Mouse (Mus musculus) liver, postnatal 0 days (tissue): Measurements from ENCODE around the gene Agbl4. TPM values are rescaled to one million over a fixed set of nuclear protein-coding genes. Genes with fewer than 3 reads are reported as not detected.
A peak's percentile ranks its signal among the peaks of the same experiment; 100 is the strongest.

Experiments
- ATAC-seq: fragments of 200-750 bp; cut with Nextera tagmentation; 2 replicates; pipeline ENCODE4 v1.8.0; 2017; ENCODE audit warnings: mild to moderate bottlenecking, moderate library complexity
- DNase-seq: peaks from one replicate; pipeline ENCODE4 v3.0.0-alpha.2; 2016
- H3K27ac ChIP-seq: fragments of 300-500 bp; sonication (generic); 2 replicates; pipeline ENCODE4 v1.5.1; 2014; ENCODE audit warnings: antibody characterized with exemption, moderate library complexity, mild to moderate bottlenecking, low read depth
- H3K27me3 ChIP-seq: fragments of 300-500 bp; sonication (generic); 2 replicates; pipeline ENCODE4 v1.6.1; 2014; ENCODE audit warnings: low read length, control low read depth, mixed read lengths; ENCODE audit not compliant: insufficient read depth
- H3K36me3 ChIP-seq: fragments of 300-500 bp; sonication (generic); replicated peaks from 2 replicates; pipeline ENCODE4 v1.6.1; 2014; ENCODE audit warnings: mild to moderate bottlenecking, control low read depth, low read length, moderate library complexity, mixed read lengths; ENCODE audit not compliant: insufficient read depth
- H3K4me1 ChIP-seq: fragments of 300-500 bp; sonication (generic); 2 replicates; pipeline ENCODE4 v1.6.1; 2014; ENCODE audit warnings: antibody characterized with exemption, mild to moderate bottlenecking, control low read depth; ENCODE audit not compliant: insufficient read depth
- H3K4me2 ChIP-seq: fragments of 300-500 bp; sonication (generic); 2 replicates; pipeline ENCODE4 v1.6.1; 2014; ENCODE audit warnings: low read depth, mild to moderate bottlenecking, low read length, moderate library complexity, mixed read lengths
- H3K4me3 ChIP-seq: fragments of 300-500 bp; sonication (generic); 2 replicates; pipeline ENCODE4 v1.5.1; 2014; ENCODE audit warnings: low read depth, low read length
- H3K9ac ChIP-seq: fragments of 300-500 bp; sonication (generic); replicated peaks from 2 replicates; pipeline ENCODE4 v1.6.1; 2014; ENCODE audit warnings: mild to moderate bottlenecking, moderate library complexity
- H3K9me3 ChIP-seq: fragments of 300-500 bp; sonication (generic); 2 replicates; pipeline ENCODE4 v1.6.1; 2016; ENCODE audit warnings: mild to moderate bottlenecking, control low read depth, low read length, mixed read lengths
- CTCF ChIP-seq: sonication (generic); IDR thresholded peaks from 2 replicates; pipeline ENCODE4 v1.5.1; 2016; ENCODE audit warnings: antibody characterized with exemption, low read depth
- EP300 ChIP-seq: IDR thresholded peaks from 2 replicates; pipeline ENCODE4 v1.6.1; 2016; ENCODE audit warnings: antibody characterized with exemption, low read depth, mild to moderate bottlenecking
- WGBS: fragments of 180-500 bp; shearing (Covaris S2); extraction: QIAGEN DNeasy Blood & Tissue Kit; methylation state at CpG from one replicate; pipeline ENCODE4 v1.1.7; 2014; ENCODE audit not compliant: insufficient replicate concordance; 5-methylcytosine and 5-hydroxymethylcytosine counted together
- polyA plus RNA-seq: library from polyadenylated mRNA; unstranded; fragments of >200 nt; fragmentation: Nextera tagmentation; extraction: Ambion mirVana; gene quantifications from 2 replicates; pipeline ENCODE4 v1.2.1, GENCODE M21; 2015

Gene Agbl4
- not detected in 2 replicates for polyA plus RNA-seq

- ATAC-seq, result peak; percentile 59
- Histone ChIP-seq H3K4me3 (peak within 1 kb of the TSS; percentile 47), H3K9me3 (no peaks in the 10 kb centered on the region), H3K4me2 (peak within 1 kb of the TSS; percentile 70), H3K9ac (peak within 1 kb of the TSS; percentile 21; the same call in 1 of the 2 replicates), H3K27ac (no peak within 1 kb of the TSS), H3K4me1 (0 out of 2 replicates have a peak, but pooled peaks cover 6% of the 10 kb centered on the region), H3K36me3 (no peaks in the 10 kb centered on the region), H3K27me3 (no peaks in the 10 kb centered on the region)
- TF ChIP-seq EP300, result no peak
- no peak for TF ChIP-seq CTCF
- under 1% methylated on average over 27 of the region's 27 CpGs for WGBS
- DNase-seq, result peak; percentile 48
These were observed at the start of gene Agbl4 for GRCm38 (mm10) chr4:110397618-110398045. Gene Agbl4 (plus strand): TSS chr4:110397661.

DNA sequence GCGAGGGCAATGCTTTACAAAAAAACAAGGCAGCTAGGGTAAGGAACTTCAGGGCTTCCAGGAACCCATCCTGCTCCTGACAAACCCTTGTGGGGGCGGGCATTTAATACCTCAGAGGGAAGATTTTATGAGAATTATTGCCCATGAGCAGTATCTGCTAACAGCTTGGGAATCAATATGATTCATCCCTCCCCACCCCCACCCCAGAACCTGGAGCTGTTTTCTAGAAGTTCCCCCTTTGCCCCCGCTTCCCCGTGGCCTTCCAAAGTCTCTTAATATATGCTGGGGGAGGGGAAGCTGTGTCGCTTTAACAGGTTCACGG lies 46.6 kb upstream of the Agbl4 start:
- H3K4me1 ChIP-seq, result 0 out of 2 replicates have a peak, but pooled peaks cover 3% of the 10 kb centered on the region
- no peak overlapping the region for H3K27ac ChIP-seq
- TF ChIP-seq EP300 (no peak), CTCF (no peak)
- H3K4me3 ChIP-seq, result peak overlapping the region; percentile 53
- no peaks in the 10 kb centered on the region for H3K9me3 ChIP-seq
- 16% methylated on average over 6 of the region's 6 CpGs for WGBS
- H3K36me3 ChIP-seq, result no peaks in the 10 kb centered on the region
- DNase-seq, result no peak
- no peak overlapping the region for H3K9ac ChIP-seq
- peaks cover 17% of the 10 kb centered on the region; the same call in 1 of the 2 replicates for H3K27me3 ChIP-seq
- H3K4me2 ChIP-seq, result peak overlapping the region; percentile 83
- ATAC-seq, result no peak; the same call in 1 of the 2 replicates

DNA sequence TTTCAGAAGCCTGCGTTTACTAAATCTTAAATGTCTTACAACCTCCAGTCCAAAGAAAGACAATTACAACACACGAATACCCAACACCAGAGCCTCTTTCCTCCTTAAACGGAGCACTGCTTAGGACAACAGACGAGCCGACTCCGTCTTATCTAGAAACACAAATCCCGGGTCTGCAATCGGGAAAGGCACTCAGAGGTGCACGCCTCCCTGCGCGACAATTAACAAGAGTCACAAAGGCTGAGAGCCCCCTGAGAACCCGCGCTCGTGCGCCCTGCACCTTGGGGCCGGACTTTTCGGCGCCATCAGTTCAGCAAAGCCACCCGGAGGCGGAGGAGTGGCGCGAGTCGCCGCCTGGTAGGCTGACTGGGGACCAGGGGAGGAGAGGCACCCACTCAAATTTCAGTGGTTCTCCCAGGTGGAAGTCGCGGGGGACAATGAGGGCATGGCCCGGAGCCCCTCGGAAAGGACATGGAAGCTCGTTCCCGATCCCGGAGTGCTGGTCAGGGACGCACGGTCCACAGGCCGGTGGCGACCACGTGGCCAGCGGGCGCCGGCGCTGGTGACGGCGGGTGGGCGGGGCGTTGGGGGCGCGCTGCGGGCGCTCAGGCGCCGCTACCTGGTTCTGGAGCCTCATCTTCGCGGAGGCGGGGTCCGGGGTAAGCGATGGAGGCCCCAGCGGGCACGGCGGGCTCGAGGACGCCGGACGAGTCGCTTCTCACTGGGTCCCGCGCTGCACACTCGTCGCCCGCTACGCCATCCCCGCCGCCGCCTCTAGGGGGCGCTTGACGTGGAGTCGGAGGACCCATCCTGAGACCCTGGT lies 46.1 kb upstream of the Agbl4 start, which contains the start of gene Elavl4:
Elavl4 (minus strand) TSS at position 732 of the 823 bp plus-strand sequence.
- Histone ChIP-seq H3K4me2 (peak within 1 kb of the TSS; percentile 83), H3K9ac (0 out of 2 replicates have a peak within 1 kb of the TSS, but pooled peaks have one; percentile 21), H3K4me1 (0 out of 2 replicates have a peak, but pooled peaks cover 3% of the 10 kb centered on the region), H3K27ac (no peak within 1 kb of the TSS), H3K36me3 (no peaks in the 10 kb centered on the region), H3K27me3 (peaks cover 17% of the 10 kb centered on the region; the same call in 1 of the 2 replicates), H3K4me3 (peak within 1 kb of the TSS; percentile 53), H3K9me3 (no peaks in the 10 kb centered on the region)
- ATAC-seq (peak; percentile 90), DNase-seq (peak; percentile 61)
- peak; percentile 60 for TF ChIP-seq CTCF
- no peak for TF ChIP-seq EP300
- WGBS, result under 1% methylated on average over 68 of the region's 75 CpGs

DNA sequence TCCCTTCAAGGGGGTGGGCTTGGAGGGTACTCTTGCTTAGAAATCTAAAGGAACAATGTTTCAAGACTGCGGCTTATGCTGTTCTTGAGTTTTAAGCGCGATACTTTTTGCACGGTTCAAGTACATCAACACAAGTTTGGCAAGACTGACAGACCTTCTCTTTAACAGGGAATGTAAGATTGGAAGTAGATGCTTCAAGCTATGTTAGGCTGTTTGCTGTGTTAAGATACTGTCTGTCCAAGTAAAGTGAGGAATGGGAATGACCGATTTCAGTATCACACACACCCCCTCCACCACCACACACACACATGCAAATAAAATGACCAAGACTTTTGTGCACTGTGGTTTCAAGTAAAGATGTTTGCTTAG lies 45.5 kb upstream of the Agbl4 start:
- no peaks in the 10 kb centered on the region for H3K36me3 ChIP-seq
- ATAC-seq (peak; percentile 4; the same call in 1 of the 2 replicates), DNase-seq (no peak)
- no peaks in the 10 kb centered on the region for H3K9me3 ChIP-seq
- WGBS, result 11% methylated on average over 5 of the region's 5 CpGs
- peaks cover 17% of the 10 kb centered on the region; the same call in 1 of the 2 replicates for H3K27me3 ChIP-seq
- H3K27ac ChIP-seq, result no peak overlapping the region
- H3K4me3 ChIP-seq, result peak overlapping the region; percentile 53; the same call in 1 of the 2 replicates
- H3K4me2 ChIP-seq, result peak overlapping the region; percentile 83
- no peak overlapping the region for H3K9ac ChIP-seq
- no peak for TF ChIP-seq CTCF
- TF ChIP-seq EP300, result no peak
- H3K4me1 ChIP-seq, result 0 out of 2 replicates have a peak, but pooled peaks cover 3% of the 10 kb centered on the region

DNA sequence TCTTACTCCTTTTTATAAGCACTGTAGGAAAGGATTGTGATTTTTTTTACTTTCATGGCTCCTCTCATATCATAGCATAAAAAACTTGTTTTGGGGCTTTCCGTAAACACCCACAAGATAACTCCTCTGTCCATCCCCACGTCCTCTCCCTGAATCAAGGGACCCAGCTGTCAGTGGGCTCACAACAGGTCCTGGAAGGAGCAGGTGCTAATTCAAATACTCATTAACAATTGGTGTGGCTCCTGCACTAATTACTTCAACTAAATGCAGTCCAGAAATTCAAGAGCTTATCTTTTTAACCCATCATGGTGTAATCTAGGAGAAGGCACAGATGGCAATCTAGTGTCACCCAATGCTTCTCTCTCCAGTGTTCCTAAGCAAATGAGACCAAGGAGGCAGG lies 36.9 kb upstream of the Agbl4 start:
- no peaks in the 10 kb centered on the region for H3K9me3 ChIP-seq
- no peak overlapping the region for H3K9ac ChIP-seq
- ATAC-seq (no peak), DNase-seq (no peak)
- no peak overlapping the region for H3K4me2 ChIP-seq
- H3K4me3 ChIP-seq, result no peak overlapping the region
- 59% methylated on average over 2 of the region's 2 CpGs for WGBS
- H3K27ac ChIP-seq, result no peak overlapping the region
- H3K4me1 ChIP-seq, result no peaks in the 10 kb centered on the region
- no peaks in the 10 kb centered on the region for H3K36me3 ChIP-seq
- TF ChIP-seq EP300 (no peak), CTCF (no peak)
- H3K27me3 ChIP-seq, result no peaks in the 10 kb centered on the region

DNA sequence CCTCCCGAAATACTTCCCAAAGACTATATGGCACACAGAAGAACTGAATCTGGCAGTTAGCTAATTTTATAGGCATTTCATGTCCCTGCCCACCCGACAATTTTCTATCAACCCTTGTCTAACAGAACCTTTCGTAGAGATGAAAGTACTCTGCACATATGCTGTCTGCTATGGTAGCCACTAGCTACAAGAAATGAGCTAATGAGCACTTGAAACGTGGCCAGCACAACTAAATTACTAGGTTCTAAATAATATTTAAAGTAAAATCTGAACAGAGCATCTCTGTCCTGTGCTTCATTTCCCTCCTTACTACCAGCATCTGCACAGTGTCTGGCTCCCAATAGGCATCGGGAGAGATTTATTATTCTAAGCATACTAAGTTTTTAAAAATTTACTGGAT lies 1.2 kb upstream of the Agbl4 start:
- Histone ChIP-seq H3K9ac (no peak overlapping the region), H3K4me2 (no peak overlapping the region), H3K36me3 (no peaks in the 10 kb centered on the region), H3K4me3 (no peak overlapping the region), H3K27ac (no peak overlapping the region), H3K4me1 (0 out of 2 replicates have a peak, but pooled peaks cover 6% of the 10 kb centered on the region), H3K27me3 (no peaks in the 10 kb centered on the region), H3K9me3 (no peaks in the 10 kb centered on the region)
- WGBS, result 77% methylated on average over 5 of the region's 5 CpGs
- DNase-seq, result no peak
- TF ChIP-seq EP300, result no peak
- no peak for TF ChIP-seq CTCF
- ATAC-seq, result no peak
